Mouse (Mus musculus): ENCODE results near the gene Pdcd4. TPM values are rescaled to one million over a fixed set of nuclear protein-coding genes. Genes with fewer than 3 reads are reported as not detected.

The Pdcd4 gene
- polyA plus RNA-seq, 1 experiment from 2014 or later: 48.8 TPM

Other genes starting within 250 kb of the Pdcd4 start
- gene Rbm20, start 214.9 kb upstream of the Pdcd4 start, polyA plus RNA-seq (2016; fragmentation: Nextera tagmentation; extraction: Ambion mirVana): 0.52 and 0.75 TPM in 2 replicates
- gene Shoc2, start 52.1 kb downstream of the Pdcd4 start, polyA plus RNA-seq (2016; fragmentation: Nextera tagmentation; extraction: Ambion mirVana): 59.0 and 65.0 TPM in 2 replicates
- 121 and 125 TPM in 2 replicates for gene Bbip1, start 52.4 kb downstream of the Pdcd4 start, polyA plus RNA-seq (2016; fragmentation: Nextera tagmentation; extraction: Ambion mirVana)
- gene Adra2a, start 151.9 kb downstream of the Pdcd4 start, polyA plus RNA-seq (2016; fragmentation: Nextera tagmentation; extraction: Ambion mirVana): 0.62 and 0.71 TPM in 2 replicates

Data from midbrain, embryonic 10.5 days (tissue).